Mouse (Mus musculus): ENCODE data around the gene Gart. TPM values are rescaled to one million over a fixed set of nuclear protein-coding genes. Genes with fewer than 3 reads are reported as not detected.

Gene Gart
- total and polyA plus RNA-seq, 3 experiments = 356 to 722 (median 517) TPM

DNA sequence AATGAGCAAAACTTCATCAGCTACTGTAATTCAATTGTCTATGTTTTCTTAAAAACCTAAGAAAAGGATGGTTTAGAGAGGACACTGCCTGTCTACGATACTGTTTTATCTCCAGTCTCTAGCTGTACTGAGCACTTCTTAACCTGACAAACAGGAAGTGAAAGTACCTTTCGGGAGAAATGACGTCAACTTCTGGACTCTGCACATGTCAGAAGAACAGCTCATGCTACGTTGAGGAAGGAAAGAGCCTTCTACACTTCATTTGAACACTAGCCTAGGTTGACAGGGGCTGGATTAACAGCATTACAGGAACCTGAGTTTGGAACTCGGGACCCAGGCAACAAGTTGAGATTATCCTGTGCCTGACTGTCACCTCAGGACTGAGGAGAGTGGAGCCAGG is 38.8 kb upstream of the Gart start:
- H3K36me3 ChIP-seq (replicated peaks in 1 of 2; ENCODE audit: control insufficient read depth in 1 of 2, insufficient read depth in 1 of 2, low read length in 1 of 2) = peaks cover 43 to 66% of the 10 kb centered on the region in 2 experiments
- H3K27ac ChIP-seq (ENCODE audit: insufficient read depth, low read depth) = peak overlapping the region; percentile 64
- no peak; the same call in 1 of the 2 replicates for TF ChIP-seq NRF1 (IDR thresholded peaks at IDR 0.05; ENCODE audit: low read depth, low read length)
- TF ChIP-seq POLR2AphosphoS2 (IDR thresholded peaks at IDR 0.05; ENCODE audit: low read depth, low read length) = peak; percentile 72; the same call in 1 of the 2 replicates
- TF ChIP-seq KAT2A (IDR thresholded peaks at IDR 0.05; ENCODE audit: insufficient replicate concordance, low read length) = no peak
- no peak; the same call in 1 of the 2 replicates for TF ChIP-seq MXI1 (IDR thresholded peaks at IDR 0.05; ENCODE audit: low read depth, low read length)
- no peak for TF ChIP-seq CHD1 (IDR thresholded peaks at IDR 0.05; ENCODE audit: low read depth, low read length)
- no peak for TF ChIP-seq GABPA (IDR thresholded peaks at IDR 0.05; ENCODE audit: insufficient replicate concordance, low read depth, low read length)
- no peak for TF ChIP-seq E2F4 (IDR thresholded peaks at IDR 0.05; ENCODE audit: insufficient replicate concordance, low read depth, low read length)
- TF ChIP-seq JUND (conservative IDR thresholded peaks at IDR 0.05; ENCODE audit: low read depth, low read length) = peak; percentile 100
- TF ChIP-seq ETS1 (conservative IDR thresholded peaks at IDR 0.05; ENCODE audit: low read depth, low read length) = peak; percentile 92
- TF ChIP-seq TBP (conservative IDR thresholded peaks at IDR 0.05; ENCODE audit: low read depth, low read length) = peak; percentile 82; the same call in 1 of the 2 replicates
- TF ChIP-seq MAZ (IDR thresholded peaks at IDR 0.05; ENCODE audit: low read depth, low read length) = no peak
- peak; percentile 100 for TF ChIP-seq JUN (IDR thresholded peaks at IDR 0.05; ENCODE audit: insufficient read depth, low read depth, low read length)
- peak; percentile 24; the same call in 1 of the 2 replicates for TF ChIP-seq CHD2 (IDR thresholded peaks at IDR 0.05; ENCODE audit: low read length)
- peak; percentile 100 for TF ChIP-seq IRF4 (IDR thresholded peaks at IDR 0.05; ENCODE audit: low read depth, low read length)
- TF ChIP-seq RAD21 (IDR thresholded peaks at IDR 0.05; ENCODE audit: low read depth, low read length) = no peak
- TF ChIP-seq SMC3 (IDR thresholded peaks at IDR 0.05; ENCODE audit: low read depth, low read length) = no peak
- no peak for TF ChIP-seq ZNF384 (IDR thresholded peaks at IDR 0.05; ENCODE audit: low read depth, low read length)
- no peak for TF ChIP-seq USF1 (IDR thresholded peaks at IDR 0.05; ENCODE audit: low read depth, low read length)
- TF ChIP-seq PAX5 (IDR thresholded peaks at IDR 0.05; ENCODE audit: low read length) = no peak
- TF ChIP-seq CTCF (conservative IDR thresholded peaks at IDR 0.05 in 1 of 2, IDR thresholded peaks at IDR 0.05 in 1 of 2; ENCODE audit: low read depth in 2 of 2, low read length in 2 of 2) = no peak
- TF ChIP-seq ELF1 (IDR thresholded peaks at IDR 0.05; ENCODE audit: low read depth, low read length) = no peak
- no peak for TF ChIP-seq HCFC1 (IDR thresholded peaks at IDR 0.05; ENCODE audit: low read depth, low read length)
- peak; percentile 60 for TF ChIP-seq POLR2A (IDR thresholded peaks at IDR 0.05; ENCODE audit: low read depth, low read length)
- no peak for TF ChIP-seq MAFK (IDR thresholded peaks at IDR 0.05; ENCODE audit: insufficient replicate concordance, low read length)
- TF ChIP-seq MYC (IDR thresholded peaks at IDR 0.05; ENCODE audit: low read depth, low read length) = peak; percentile 100
- peak; percentile 97 for TF ChIP-seq BHLHE40 (IDR thresholded peaks at IDR 0.05; ENCODE audit: low read depth, low read length)
- TF ChIP-seq NELFE (IDR thresholded peaks at IDR 0.05; ENCODE audit: low read depth, low read length) = no peak
- no peak; the same call in 1 of the 2 replicates for TF ChIP-seq ZMIZ1 (IDR thresholded peaks at IDR 0.05; ENCODE audit: low read depth, low read length)
- TF ChIP-seq MEF2A (IDR thresholded peaks at IDR 0.05; ENCODE audit: borderline replicate concordance, low read depth, low read length) = no peak
- dilution Hi-C loops (cut with MboI; ENCODE audit: extremely low pct_ligation_motif_present, extremely low pct_unique_long_range_greater_than_20kb, low sequenced_read_pairs) (no loop called here), in situ Hi-C loops (cut with MboI; ENCODE audit: low pct_ligation_motif_present, low pct_unique_long_range_greater_than_20kb, low sequenced_read_pairs) (no loop called here)
- H3K4me3 ChIP-seq (replicated peaks in 1 of 3; ENCODE audit: low read depth in 2 of 3, low read length in 2 of 3, poor library complexity in 1 of 3) = no peak overlapping the region
- H3K4me2 ChIP-seq (ENCODE audit: insufficient read depth, low read depth, poor library complexity, severe bottlenecking) = peak overlapping the region; percentile 75
- peaks cover 33% of the 10 kb centered on the region for H3K79me2 ChIP-seq (replicated peaks; ENCODE audit: control insufficient read depth, extremely low read depth, insufficient read depth, poor library complexity, severe bottlenecking)
- DNase-seq (ENCODE audit: extremely low read depth) = peak; percentile 97
- peak overlapping the region; percentile 42; the same call in 1 of the 2 replicates for H3K9ac ChIP-seq (ENCODE audit: insufficient read depth, low read depth)
- H3K4me1 ChIP-seq (ENCODE audit: control insufficient read depth in 1 of 2, insufficient read depth in 2 of 2) = peaks cover 10 to 47% of the 10 kb centered on the region in 2 experiments
- H3K27me3 ChIP-seq (replicated peaks) = no peaks in the 10 kb centered on the region
- H3K9me3 ChIP-seq (replicated peaks; ENCODE audit: low read length) = no peaks in the 10 kb centered on the region
